Mouse (Mus musculus): ENCODE data around the gene Teddm2. TPM values are rescaled to one million over a fixed set of nuclear protein-coding genes. Genes with fewer than 3 reads are reported as not detected.

Teddm2 gene
- polyA plus RNA-seq, 1 experiment from 2014 or later, result 1.4 TPM

- Histone ChIP-seq H3K27ac (no peak overlapping the region), H3K4me1 (no peaks in the 10 kb centered on the region), H3K9me3 (no peaks in the 10 kb centered on the region), H3K9ac (no peak overlapping the region), H3K36me3 (replicated peaks) (no peaks in the 10 kb centered on the region), H3K4me2 (no peak overlapping the region), H3K27me3 (replicated peaks) (no peaks in the 10 kb centered on the region), H3K4me3 (no peak overlapping the region)
- 71% methylated on average over 3 of the region's 3 CpGs for WGBS
- ATAC-seq (replicated peaks), result no peak
Measured at GRCm38 (mm10) chr1:153918521-153919206, 18.6 kb upstream of the Teddm2 start.

- H3K27me3 ChIP-seq (replicated peaks), result no peaks in the 10 kb centered on the region
- no peak overlapping the region for H3K4me3 ChIP-seq
- H3K4me1 ChIP-seq, result no peaks in the 10 kb centered on the region
- H3K4me2 ChIP-seq, result no peak overlapping the region
- WGBS, result 85% methylated on average over 3 of the region's 3 CpGs
- H3K36me3 ChIP-seq (replicated peaks), result peaks cover 5% of the 10 kb centered on the region; the same call in 1 of the 2 replicates
- no peak overlapping the region for H3K9ac ChIP-seq
- H3K27ac ChIP-seq, result no peak overlapping the region
- H3K9me3 ChIP-seq, result no peaks in the 10 kb centered on the region
- no peak for ATAC-seq (replicated peaks)
Measured at GRCm38 (mm10) chr1:153913869-153914268, 13.8 kb upstream of the Teddm2 start.

- no peak overlapping the region for H3K4me3 ChIP-seq
- ATAC-seq (replicated peaks), result no peak
- no peaks in the 10 kb centered on the region for H3K4me1 ChIP-seq
- WGBS, result 89% methylated on average over 6 of the region's 6 CpGs
- H3K9ac ChIP-seq, result no peak overlapping the region
- H3K4me2 ChIP-seq, result no peak overlapping the region
- no peaks in the 10 kb centered on the region for H3K9me3 ChIP-seq
- no peaks in the 10 kb centered on the region for H3K27me3 ChIP-seq (replicated peaks)
- no peak overlapping the region for H3K27ac ChIP-seq
- peaks cover 26% of the 10 kb centered on the region for H3K36me3 ChIP-seq (replicated peaks)
Measured at GRCm38 (mm10) chr1:153911276-153911795, 11.3 kb upstream of the Teddm2 start.

- no peak for ATAC-seq (replicated peaks)
- WGBS, result 93% methylated on average over 5 of the region's 5 CpGs
- Histone ChIP-seq H3K4me1 (no peaks in the 10 kb centered on the region), H3K9ac (no peak overlapping the region), H3K9me3 (no peaks in the 10 kb centered on the region), H3K36me3 (replicated peaks) (peaks cover 34% of the 10 kb centered on the region), H3K27me3 (replicated peaks) (no peaks in the 10 kb centered on the region), H3K4me2 (no peak overlapping the region), H3K27ac (no peak overlapping the region), H3K4me3 (no peak overlapping the region)
Measured at GRCm38 (mm10) chr1:153910423-153910822, 10.4 kb upstream of the Teddm2 start.

- H3K4me3 ChIP-seq, result no peak overlapping the region
Measured at GRCm38 (mm10) chr1:153909963-153910291, 9.9 kb upstream of the Teddm2 start.

GRCm38 (mm10) chr1:153909213-153909962, 9.4 kb upstream of the Teddm2 start:
- Histone ChIP-seq H3K9ac (no peak overlapping the region), H3K4me2 (no peak overlapping the region), H3K27me3 (replicated peaks) (no peaks in the 10 kb centered on the region), H3K27ac (no peak overlapping the region), H3K4me1 (no peaks in the 10 kb centered on the region), H3K4me3 (no peak overlapping the region), H3K9me3 (no peaks in the 10 kb centered on the region), H3K36me3 (replicated peaks) (peaks cover 44% of the 10 kb centered on the region)
- ATAC-seq (replicated peaks), result no peak
- WGBS, result 95% methylated on average over 10 of the region's 10 CpGs

More at GRCm38 (mm10) chr1:153909963-153910291, 9.9 kb upstream of the Teddm2 start:
- H3K27me3 ChIP-seq (replicated peaks), result no peaks in the 10 kb centered on the region
- WGBS, result 93% methylated on average over 9 of the region's 9 CpGs
- H3K9ac ChIP-seq, result no peak overlapping the region
- no peak overlapping the region for H3K27ac ChIP-seq
- ATAC-seq (replicated peaks), result no peak
- no peak overlapping the region for H3K4me2 ChIP-seq
- H3K9me3 ChIP-seq, result no peaks in the 10 kb centered on the region
- peaks cover 39% of the 10 kb centered on the region for H3K36me3 ChIP-seq (replicated peaks)
- H3K4me1 ChIP-seq, result no peaks in the 10 kb centered on the region

- 87% methylated on average over 4 of the region's 4 CpGs for WGBS
- ATAC-seq (replicated peaks), result no peak
- H3K4me2 ChIP-seq, result no peak overlapping the region
- no peak overlapping the region for H3K9ac ChIP-seq
- no peak overlapping the region for H3K4me3 ChIP-seq
- H3K27ac ChIP-seq, result no peak overlapping the region
- peaks cover 51% of the 10 kb centered on the region for H3K36me3 ChIP-seq (replicated peaks)
- no peaks in the 10 kb centered on the region for H3K27me3 ChIP-seq (replicated peaks)
- peaks cover 2% of the 10 kb centered on the region; the same call in 1 of the 2 replicates for H3K4me1 ChIP-seq
- no peaks in the 10 kb centered on the region for H3K9me3 ChIP-seq
Measured at GRCm38 (mm10) chr1:153908741-153909140, 8.7 kb upstream of the Teddm2 start.

- Histone ChIP-seq H3K27ac (no peak overlapping the region), H3K36me3 (replicated peaks) (peaks cover 56% of the 10 kb centered on the region), H3K9me3 (no peaks in the 10 kb centered on the region), H3K4me3 (no peak overlapping the region), H3K27me3 (replicated peaks) (no peaks in the 10 kb centered on the region), H3K4me2 (no peak overlapping the region), H3K4me1 (peaks cover 5% of the 10 kb centered on the region), H3K9ac (no peak overlapping the region)
- WGBS, result 36% methylated on average over 6 of the region's 6 CpGs
- ATAC-seq (replicated peaks), result no peak
Measured at GRCm38 (mm10) chr1:153908208-153908607, 8.2 kb upstream of the Teddm2 start.

- Histone ChIP-seq H3K4me3 (no peak overlapping the region), H3K36me3 (replicated peaks) (peaks cover 52% of the 10 kb centered on the region), H3K9ac (no peak overlapping the region), H3K4me2 (no peak overlapping the region), H3K27ac (no peak overlapping the region), H3K9me3 (no peaks in the 10 kb centered on the region), H3K4me1 (peaks cover 28% of the 10 kb centered on the region), H3K27me3 (replicated peaks) (no peaks in the 10 kb centered on the region)
- 91% methylated on average over 3 of the region's 3 CpGs for WGBS
- no peak for ATAC-seq (replicated peaks)
Measured at GRCm38 (mm10) chr1:153905884-153906283, 5.9 kb upstream of the Teddm2 start.

GRCm38 (mm10) chr1:153904236-153904635, 4.2 kb upstream of the Teddm2 start:
- no peak for ATAC-seq (replicated peaks)
- H3K27me3 ChIP-seq (replicated peaks), result no peaks in the 10 kb centered on the region
- WGBS, result 96% methylated on average over 14 of the region's 14 CpGs
- H3K36me3 ChIP-seq (replicated peaks), result peaks cover 52% of the 10 kb centered on the region
- no peaks in the 10 kb centered on the region for H3K9me3 ChIP-seq
- H3K4me3 ChIP-seq, result no peak overlapping the region
- no peak overlapping the region for H3K27ac ChIP-seq
- peaks cover 28% of the 10 kb centered on the region for H3K4me1 ChIP-seq
- no peak overlapping the region for H3K4me2 ChIP-seq
- H3K9ac ChIP-seq, result no peak overlapping the region

GRCm38 (mm10) chr1:153903006-153903405, 3.0 kb upstream of the Teddm2 start:
- Histone ChIP-seq H3K4me3 (no peak overlapping the region; the same call in 1 of the 2 replicates), H3K9ac (no peak overlapping the region)

GRCm38 (mm10) chr1:153900860-153901730, 1.1 kb upstream of the Teddm2 start:
- ATAC-seq (replicated peaks), result no peak
- peak overlapping the region; percentile 90 for H3K9ac ChIP-seq
- peak overlapping the region; percentile 96 for H3K27ac ChIP-seq
- H3K4me2 ChIP-seq, result peak overlapping the region; percentile 82
- peaks cover 28% of the 10 kb centered on the region for H3K36me3 ChIP-seq (replicated peaks)
- no peaks in the 10 kb centered on the region for H3K27me3 ChIP-seq (replicated peaks)
- under 1% methylated on average over 25 of the region's 25 CpGs for WGBS
- peaks cover 32% of the 10 kb centered on the region for H3K4me1 ChIP-seq
- no peaks in the 10 kb centered on the region for H3K9me3 ChIP-seq
- H3K4me3 ChIP-seq, result peak overlapping the region; percentile 70

More at GRCm38 (mm10) chr1:153903006-153903405, 3.0 kb upstream of the Teddm2 start:
- H3K27me3 ChIP-seq (replicated peaks), result no peaks in the 10 kb centered on the region
- ATAC-seq (replicated peaks), result no peak
- H3K9me3 ChIP-seq, result no peaks in the 10 kb centered on the region
- H3K4me1 ChIP-seq, result peaks cover 32% of the 10 kb centered on the region
- peak overlapping the region; percentile 82 for H3K4me2 ChIP-seq
- WGBS, result 67% methylated on average over 13 of the region's 13 CpGs
- H3K27ac ChIP-seq, result no peak overlapping the region
- peaks cover 47% of the 10 kb centered on the region for H3K36me3 ChIP-seq (replicated peaks)

All from midbrain, embryonic 15.5 days (tissue).